20 mouse cellular contexts compared by ENCODE assay signal in genomic region chr5:122917982-122918711, GRCm38 (mm10).
DNase-seq lines count a peak whose midpoint lies in the region; ATAC-seq and TF ChIP-seq lines count a peak whose summit lies in the region.
"Had no signal": no experiment of that assay in that cellular context is flagged by ENCODE, and none has a peak within 500 bp of the region (broad histone marks: within the 10 kb centered on the region; RNA-seq: fewer than 3 reads in every experiment).

No protein-coding gene starts in this region.

- no peaks in the 10 kb centered on the region for H3K27me3 ChIP-seq in kidney, embryonic 16.5 days (ENCODE audit: insufficient read depth, low read length)
- no peaks in the 10 kb centered on the region for H3K27me3 ChIP-seq in kidney, adult 2 months (replicated peaks; ENCODE audit: control insufficient read depth, insufficient read depth, low read length)
- no peaks in the 10 kb centered on the region for H3K27me3 ChIP-seq in limb, embryonic 10.5 days (ENCODE audit: low read depth, poor library complexity, severe bottlenecking)
- H3K27me3 ChIP-seq: forebrain, embryonic 15.5 days; limb, embryonic 13.5 days; liver, embryonic 13.5 days; midbrain, embryonic 13.5 days had no signal

- no peak overlapping the region for H3K4me2 ChIP-seq in kidney, embryonic 16.5 days (replicated peaks; ENCODE audit: low read depth, low read length)
- H3K4me2 ChIP-seq: forebrain, embryonic 15.5 days; heart, embryonic 11.5 days; limb, embryonic 13.5 days; liver, embryonic 13.5 days; midbrain, embryonic 13.5 days had no signal

- TF ChIP-seq POLR2A in kidney, adult 2 months (IDR thresholded peaks at IDR 0.05; ENCODE audit: low read depth, low read length), result no peak

- no peaks in the 10 kb centered on the region for H3K9me3 ChIP-seq in kidney, embryonic 16.5 days (ENCODE audit: low read length)
- no peaks in the 10 kb centered on the region for H3K9me3 ChIP-seq in limb, embryonic 10.5 days (replicated peaks)
- H3K9me3 ChIP-seq: forebrain, embryonic 15.5 days; limb, embryonic 13.5 days; liver, embryonic 13.5 days; midbrain, embryonic 13.5 days had no signal

- H3K27ac ChIP-seq in kidney, embryonic 16.5 days (ENCODE audit: low read length), result peak overlapping the region; percentile 86
- no peak overlapping the region for H3K27ac ChIP-seq in kidney, adult 2 months (ENCODE audit: insufficient read depth, low read depth, low read length)
- H3K27ac ChIP-seq in limb, embryonic 10.5 days, result peak overlapping the region; percentile 82
- H3K27ac ChIP-seq: forebrain, embryonic 15.5 days; hindbrain, postnatal 0 days; limb, embryonic 13.5 days; liver, embryonic 13.5 days; macrophage; midbrain, embryonic 13.5 days had no signal

- H3K9ac ChIP-seq in kidney, embryonic 16.5 days (replicated peaks; ENCODE audit: low read length), result no peak overlapping the region
- H3K9ac ChIP-seq: forebrain, embryonic 15.5 days; limb, embryonic 13.5 days; liver, embryonic 13.5 days; midbrain, embryonic 13.5 days had no signal

- TF ChIP-seq CTCF in kidney, adult 2 months (conservative IDR thresholded peaks at IDR 0.05; ENCODE audit: insufficient read depth, insufficient read length, low read depth, low read length), result no peak

- 0 out of 2 replicates have a peak, but pooled peaks cover 2% of the 10 kb centered on the region for H3K36me3 ChIP-seq in kidney, embryonic 16.5 days (ENCODE audit: insufficient read depth, low read length)
- no peaks in the 10 kb centered on the region for H3K36me3 ChIP-seq in kidney, adult 2 months (ENCODE audit: control insufficient read depth, insufficient read depth, low read length)
- peaks cover 30% of the 10 kb centered on the region for H3K36me3 ChIP-seq in limb, embryonic 10.5 days
- H3K36me3 ChIP-seq: limb, embryonic 13.5 days; liver, embryonic 13.5 days had no signal

- 5% methylated on average over 7 of the region's 7 CpGs for WGBS in kidney, embryonic 16.5 days
- WGBS in kidney, adult 2 months, result 39% methylated on average over 7 of the region's 7 CpGs
- 7% methylated on average over 7 of the region's 7 CpGs for WGBS in limb, embryonic 10.5 days

- H3K4me3 ChIP-seq in kidney, embryonic 16.5 days (ENCODE audit: low read length), result no peak overlapping the region
- no peak overlapping the region for H3K4me3 ChIP-seq in kidney, adult 2 months (ENCODE audit: insufficient read depth, low read depth, low read length)
- peak overlapping the region; percentile 17 for H3K4me3 ChIP-seq in limb, embryonic 10.5 days
- H3K4me3 ChIP-seq: erythroblast, embryonic 14.5 days; forebrain, embryonic 15.5 days; limb, embryonic 13.5 days; liver, embryonic 13.5 days; midbrain, embryonic 13.5 days had no signal

- H3K4me1 ChIP-seq in kidney, embryonic 16.5 days (ENCODE audit: insufficient read depth, low read length), result peaks cover 14% of the 10 kb centered on the region
- H3K4me1 ChIP-seq in kidney, adult 2 months (ENCODE audit: control insufficient read depth, insufficient read depth, low read length), result no peaks in the 10 kb centered on the region
- H3K4me1 ChIP-seq in limb, embryonic 10.5 days, result peaks cover 40% of the 10 kb centered on the region
- H3K4me1 ChIP-seq: forebrain, embryonic 15.5 days; midbrain, embryonic 13.5 days had no signal

- peak; percentile 93 for ATAC-seq in kidney, embryonic 16.5 days (ENCODE audit: low FRiP score, low TSS enrichment)
- ATAC-seq: forebrain, embryonic 15.5 days; hindbrain, postnatal 0 days; midbrain, embryonic 13.5 days had no signal

- DNase-seq in kidney, adult 2 months, result no peak
- DNase-seq in embryo, embryonic 10 days (ENCODE audit: low spot score), result peak; percentile 72
- peak; percentile 43 for DNase-seq in embryo, embryonic 9.5 days (ENCODE audit: extremely low spot score)
- DNase-seq in limb, embryonic 10.5 days (ENCODE audit: low spot score), result peak; percentile 82
- no peak for DNase-seq in frontal cortex, postnatal 14 days (ENCODE audit: low spot score in 2 of 2)
- DNase-seq in layer of hippocampus, adult 9-11 months, result no peak
- DNase-seq: adrenal gland, postnatal 10 days; cerebellum, adult 9-11 months; heart, postnatal 10 days; kidney, adult 18-20 months; liver, embryonic 13.5 days; thymus, postnatal 36 days had no signal

Comparison
In these comparisons a context has a peak if more than half of its experiments do, and no peak if none do; other contexts are left out.
1. DNase-seq: peak in embryo, embryonic 10 days (single experiment), embryo, embryonic 9.5 days (single experiment) and limb, embryonic 10.5 days (single experiment); none in kidney, adult 2 months (single experiment), frontal cortex, postnatal 14 days (0 of 2) and layer of hippocampus, adult 9-11 months (single experiment).